Mouse (Mus musculus) heart, adult 18-20 months (tissue): ENCODE data around the gene Best2. TPM values are rescaled to one million over a fixed set of nuclear protein-coding genes. Genes with fewer than 3 reads are reported as not detected.

ENCODE experiments used
- DNase-seq, 2 experiments: peaks; one replicate each; pipeline ENCODE4 v3.0.0; 2021 to 2022; ENCODE audit warnings: mixed read lengths in 1 of 2
- long read RNA-seq, 2 experiments: library from polyadenylated mRNA; stranded (forward); transcript quantifications; one replicate each; pipeline ENCODE4 v2.0.0; 2021
- total RNA-seq, 2 experiments: library from RNA; stranded (reverse); gene quantifications; 2 replicates each; pipeline ENCODE4 v1.2.3; 2021

Best2 gene
- not detected for total RNA-seq
- long read RNA-seq, experiment 1, result 0 reads
- long read RNA-seq, experiment 2, result 0 reads

- DNase-seq, result no peak
These were observed at the start of gene Best2 for GRCm38 (mm10) chr8:85014431-85014830. Gene Best2 (minus strand): TSS chr8:85014531.

- no peak for DNase-seq
These were observed 48.3 kb upstream of the Best2 start for GRCm38 (mm10) chr8:85062603-85063002.

GRCm38 (mm10) chr8:85059879-85060616 lies 45.7 kb upstream of the Best2 start, which contains the start of gene Fbxw9:
Gene Fbxw9 (plus strand): TSS chr8:85060055.
- peak; percentile 91 to 95 for DNase-seq

- DNase-seq, result no peak
These were observed 43.0 kb upstream of the Best2 start for GRCm38 (mm10) chr8:85057367-85057766.

- no peak for DNase-seq
These were observed 29.3 kb upstream of the Best2 start for GRCm38 (mm10) chr8:85043619-85044018.

GRCm38 (mm10) chr8:85037681-85038531 lies 23.6 kb upstream of the Best2 start:
- peak; percentile 50 to 64 for DNase-seq

GRCm38 (mm10) chr8:85037366-85037680 lies 23.0 kb upstream of the Best2 start:
- DNase-seq, result no peak

GRCm38 (mm10) chr8:85036718-85037365 lies 22.5 kb upstream of the Best2 start, which contains the start of gene Tnpo2:
Gene Tnpo2 (plus strand): TSS chr8:85036915.
- DNase-seq, result peak; percentile 94 to 96

- no peak for DNase-seq
These were observed 22.0 kb upstream of the Best2 start for GRCm38 (mm10) chr8:85036381-85036717.

- peak in 1 of 2 experiments; percentile 57 for DNase-seq
These were observed 21.5 kb upstream of the Best2 start for GRCm38 (mm10) chr8:85035728-85036310.

- peak in 1 of 2 experiments; percentile 26 for DNase-seq
These were observed 20.9 kb upstream of the Best2 start for GRCm38 (mm10) chr8:85035165-85035727.

GRCm38 (mm10) chr8:85034764-85035163 lies 20.4 kb upstream of the Best2 start:
- DNase-seq, result peak; percentile 76 to 78

GRCm38 (mm10) chr8:85033867-85034266 lies 19.5 kb upstream of the Best2 start:
- no peak for DNase-seq

GRCm38 (mm10) chr8:85032622-85033311 lies 18.4 kb upstream of the Best2 start:
- DNase-seq, result peak; percentile 27 to 44

GRCm38 (mm10) chr8:85029271-85029670 lies 14.9 kb upstream of the Best2 start:
- DNase-seq, result peak; percentile 10 to 21

- DNase-seq, result no peak
These were observed 13.6 kb upstream of the Best2 start for GRCm38 (mm10) chr8:85027922-85028321.

- no peak for DNase-seq
These were observed 13.2 kb upstream of the Best2 start for GRCm38 (mm10) chr8:85027516-85027855.

- peak; percentile 98 to 99 for DNase-seq
These were observed 12.6 kb upstream of the Best2 start, which contains the start of gene Trir for GRCm38 (mm10) chr8:85026670-85027515. Gene Trir (plus strand): TSS chr8:85026823.

- peak; percentile 92 for DNase-seq
These were observed 11.0 kb upstream of the Best2 start, which contains the start of gene Asna1 for GRCm38 (mm10) chr8:85025098-85025932. Gene Asna1 (minus strand): TSS chr8:85025281.
